Mouse (Mus musculus): ENCODE measurements around the gene Smco3. TPM values are rescaled to one million over a fixed set of nuclear protein-coding genes. Genes with fewer than 3 reads are reported as not detected.

The Smco3 gene
- total RNA-seq, 2 experiments from 2014 or later = 4.2 to 4.4 TPM

DNA sequence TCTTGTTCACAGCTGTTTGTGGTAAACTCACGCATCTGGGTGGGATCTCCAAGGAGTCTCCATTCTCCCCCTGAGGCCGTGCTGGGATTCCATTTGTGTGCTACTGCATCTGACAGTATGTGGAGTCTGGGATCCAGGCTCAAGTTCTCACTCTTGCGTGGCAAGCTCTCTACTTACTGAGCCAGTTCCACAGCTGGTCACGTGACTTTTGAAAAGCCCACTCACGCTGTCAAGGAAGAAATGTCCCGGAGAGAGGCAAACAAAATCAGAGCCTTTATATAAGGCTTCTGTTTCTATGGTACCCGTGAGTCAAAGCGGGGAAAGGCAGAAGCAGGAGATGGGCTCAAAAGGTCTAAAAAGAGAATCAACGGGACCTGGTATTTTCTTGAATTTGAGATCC is 52.5 kb downstream of the Smco3 start:
- TF ChIP-seq CTCF (IDR thresholded peaks at IDR 0.05) = no peak
- H3K4me3 ChIP-seq = no peak overlapping the region
- no peak overlapping the region for H3K27ac ChIP-seq
- peak in 1 of 2 experiments; percentile 29 for DNase-seq (ENCODE audit: extremely low spot score in 1 of 2, low spot score in 2 of 2)
- intact Hi-C loops (cut with DNase I) = no loop called here

DNA sequence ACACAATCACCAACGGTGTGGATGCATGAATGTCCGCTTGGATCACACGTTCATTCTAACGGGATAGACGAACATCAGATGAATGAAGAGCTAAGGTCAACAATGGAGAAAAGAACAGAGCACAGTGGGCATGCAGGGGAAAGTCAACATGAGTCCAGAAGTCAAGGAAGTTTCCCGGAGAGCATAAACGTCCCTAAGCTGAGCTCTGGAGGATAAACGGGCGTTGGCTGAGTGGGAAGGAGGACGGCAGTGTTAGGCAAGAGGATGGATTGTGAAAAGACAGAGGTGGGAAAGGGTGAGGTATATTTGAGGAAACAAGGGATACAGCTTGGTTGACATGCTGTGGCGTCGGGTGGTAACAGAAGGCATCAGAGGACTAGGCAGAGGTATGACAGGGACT is 53.1 kb downstream of the Smco3 start:
- Histone ChIP-seq H3K4me3 (no peak overlapping the region), H3K27ac (no peak overlapping the region)
- intact Hi-C loops (cut with DNase I) = no loop called here
- no peak for DNase-seq (ENCODE audit: extremely low spot score in 1 of 2, low spot score in 2 of 2)
- TF ChIP-seq CTCF (IDR thresholded peaks at IDR 0.05) = no peak

DNA sequence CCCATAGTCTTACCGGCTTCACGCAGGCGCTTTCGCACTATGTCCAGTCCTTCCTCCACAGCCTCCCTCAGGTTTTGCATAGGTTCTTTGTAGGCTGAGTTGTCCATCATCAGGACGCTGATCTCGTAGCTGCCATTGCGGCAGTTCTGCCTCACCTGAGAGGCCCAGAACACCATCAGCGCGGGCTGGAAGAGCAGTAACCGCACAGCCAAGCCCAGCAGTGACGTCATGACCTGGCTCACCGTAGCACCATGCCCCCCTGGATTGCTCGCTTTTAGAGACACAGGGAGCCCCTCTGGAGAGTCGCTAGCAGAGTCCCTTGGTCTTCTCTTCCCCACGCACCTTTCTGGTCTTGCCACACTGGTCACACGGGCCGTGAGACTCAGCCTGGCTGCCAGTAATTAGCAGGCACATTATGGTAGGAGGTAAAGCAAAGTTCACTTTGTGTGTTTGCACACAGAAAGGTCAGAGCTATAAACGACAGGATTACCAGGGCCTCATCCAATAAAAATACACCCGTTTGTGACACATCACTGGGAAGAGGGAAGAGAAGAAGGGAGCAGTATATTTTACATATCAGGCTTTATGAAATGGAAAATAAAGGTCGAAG is 53.8 kb downstream of the Smco3 start, which contains the start of gene Gucy2c:
Gene Gucy2c (minus strand): TSS at position 389 of the 610 bp plus-strand sequence.
- intact Hi-C loops (cut with DNase I) = no loop called here
- DNase-seq (ENCODE audit: extremely low spot score in 1 of 2, low spot score in 2 of 2) = no peak
- no peak for TF ChIP-seq CTCF (IDR thresholded peaks at IDR 0.05)
- H3K27ac ChIP-seq = no peak within 1 kb of the TSS
- H3K4me3 ChIP-seq = no peak within 1 kb of the TSS

Small RNA genes within 50 kb of the gene (microRNA-seq; reads per million reads assigned to microRNA genes)
- gene Gm44364 = 0 reads per million in 2 experiments

Other genes with a start within 250 kb of the Smco3 start
- gene Plbd1, start 173.5 kb downstream of the Smco3 start, total RNA-seq (2021) = under 1 TPM in 1 of 2 experiments, not detected in 1; 0.45 TPM
- under 1 TPM; 0.38 to 0.40 TPM for gene Gucy2c, start 53.7 kb downstream of the Smco3 start, total RNA-seq (2021)
- 10 to 100 TPM in 1 of 2 experiments, 1 to 10 TPM in 1; 8.2 to 10.4 TPM for gene Hist4h4, start 31.0 kb downstream of the Smco3 start, total RNA-seq (2021)
- gene H2afj, start 27.2 kb downstream of the Smco3 start, total RNA-seq (2021) = 10 to 100 TPM; 54.7 to 59.1 TPM
- gene BC049715, start 7.8 kb downstream of the Smco3 start, total RNA-seq (2021) = 1 to 10 TPM; 2.4 to 3.9 TPM
- gene Wbp11, start 7.2 kb downstream of the Smco3 start, total RNA-seq (2021) = 100 to 1,000 TPM; 114 to 116 TPM
- gene Art4, start 22.3 kb upstream of the Smco3 start, total RNA-seq (2021) = not detected
- 10 to 100 TPM; 32.9 to 47.1 TPM for gene Mgp, start 40.4 kb upstream of the Smco3 start, total RNA-seq (2021)
- under 1 TPM in 1 of 2 experiments, not detected in 1; 0.35 TPM for gene Erp27, start 86.7 kb upstream of the Smco3 start, total RNA-seq (2021)
- gene Pde6h, start 88.4 kb upstream of the Smco3 start, total RNA-seq (2021) = 1 to 10 TPM; 1.6 to 3.0 TPM
- gene Arhgdib, start 106.4 kb upstream of the Smco3 start, total RNA-seq (2021) = 10 to 100 TPM; 10.2 to 13.0 TPM